Mouse (Mus musculus) layer of hippocampus, adult 11-12 months (tissue): ENCODE results near the gene Fpr-rs6.

ENCODE experiments used
- DNase-seq: peaks from one replicate; pipeline ENCODE4 v3.0.0; 2022; ENCODE audit warnings: low spot score

Gene Fpr-rs6

DNA sequence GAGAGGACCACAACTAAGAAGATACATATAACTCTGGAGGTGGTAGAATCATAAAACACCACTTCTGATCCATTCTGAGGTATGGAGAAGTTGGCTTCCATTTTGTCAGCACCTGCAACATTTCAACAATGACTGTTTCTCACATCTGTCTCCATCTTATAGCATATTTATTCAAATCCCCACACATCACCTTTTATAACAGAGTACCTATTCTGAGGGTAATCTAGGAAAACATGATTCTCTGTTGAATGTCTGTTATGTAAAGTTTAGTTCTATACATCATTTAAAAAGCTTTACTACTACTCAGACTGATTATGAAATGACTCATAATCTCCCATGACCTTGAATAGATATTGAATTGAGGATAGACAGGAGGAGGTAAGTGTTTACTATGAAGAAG is at the start of gene Fpr-rs6:
Fpr-rs6 (minus strand) TSS at position 101 of the 400 bp plus-strand sequence.
- DNase-seq: no peak
